Mouse (Mus musculus): ENCODE measurements around the gene Avpr1b.

DNA sequence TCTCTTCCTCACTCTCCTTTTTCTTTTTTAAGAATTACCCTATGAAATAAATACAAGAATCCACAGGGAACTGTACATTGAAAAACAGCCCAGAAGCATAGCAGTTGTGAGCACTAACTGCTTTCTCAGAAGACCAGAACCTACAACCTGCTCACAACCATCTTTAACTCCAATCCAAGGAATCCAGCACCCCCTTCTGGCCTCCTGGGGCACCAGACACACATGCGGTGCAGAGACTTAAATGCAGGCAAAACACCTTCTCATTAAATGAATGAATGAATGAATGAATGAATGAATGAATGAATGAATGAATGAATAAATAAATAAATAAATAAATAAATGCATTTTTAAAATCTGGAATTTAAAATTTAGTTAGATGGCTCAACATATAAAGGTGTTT lies 19.5 kb downstream of the Avpr1b start:
- TF ChIP-seq POLR2A (IDR thresholded peaks at IDR 0.05; ENCODE audit: low read depth, low read length) (no peak), CTCF (IDR thresholded peaks at IDR 0.05; ENCODE audit: extremely low read depth, insufficient read depth, insufficient read length, insufficient replicate concordance) (no peak)
